Mouse (Mus musculus): ENCODE measurements around the gene Tmem117. TPM values are rescaled to one million over a fixed set of nuclear protein-coding genes. Genes with fewer than 3 reads are reported as not detected.

The Tmem117 gene
- polyA plus RNA-seq, 1 experiment from 2014 or later: 4.6 TPM

GRCm38 (mm10) chr15:95044011-95044410 lies 415.0 kb downstream of the Tmem117 start:
- 86% methylated on average over 8 of the region's 8 CpGs for WGBS
- H3K4me3 ChIP-seq (replicated peaks; ENCODE audit: low read length): no peak overlapping the region
- H3K36me3 ChIP-seq (ENCODE audit: control insufficient read depth, insufficient read depth, low read length): no peaks in the 10 kb centered on the region
- H3K9ac ChIP-seq (ENCODE audit: low read length): no peak overlapping the region
- ATAC-seq (ENCODE audit: insufficient read depth, low FRiP score): no peak
- H3K27me3 ChIP-seq (ENCODE audit: control insufficient read depth, insufficient read depth, low read length): no peaks in the 10 kb centered on the region
- no peak overlapping the region for H3K4me2 ChIP-seq (ENCODE audit: low read depth, low read length)
- H3K27ac ChIP-seq (ENCODE audit: low read length): no peak overlapping the region
- no peaks in the 10 kb centered on the region for H3K4me1 ChIP-seq (ENCODE audit: control insufficient read depth, insufficient read depth, low read length)
- H3K9me3 ChIP-seq (replicated peaks; ENCODE audit: control insufficient read depth, low read length): no peaks in the 10 kb centered on the region

DNA sequence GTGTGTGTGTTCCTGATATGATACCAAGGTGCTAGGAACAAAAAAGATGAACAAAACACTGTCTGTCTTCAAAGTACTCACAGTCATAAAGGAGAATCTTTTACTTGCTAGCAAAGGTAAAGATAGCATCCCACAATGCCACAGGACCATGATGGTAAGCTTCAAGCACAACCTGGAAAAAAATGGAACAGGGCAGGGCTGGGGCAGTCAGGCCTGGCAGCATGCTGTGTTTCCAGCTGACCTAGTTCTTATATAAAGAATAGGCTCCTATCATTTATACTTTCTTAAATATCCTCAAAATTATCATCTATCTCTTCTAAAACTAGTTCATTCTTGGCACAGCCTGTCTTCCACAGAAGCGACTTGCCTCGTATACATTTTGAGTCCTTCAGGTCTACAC lies 418.5 kb downstream of the Tmem117 start:
- Histone ChIP-seq H3K27ac (ENCODE audit: low read length) (no peak overlapping the region), H3K27me3 (ENCODE audit: control insufficient read depth, insufficient read depth, low read length) (no peaks in the 10 kb centered on the region), H3K9ac (ENCODE audit: low read length) (no peak overlapping the region), H3K4me2 (ENCODE audit: low read depth, low read length) (no peak overlapping the region), H3K36me3 (ENCODE audit: control insufficient read depth, insufficient read depth, low read length) (no peaks in the 10 kb centered on the region), H3K9me3 (replicated peaks; ENCODE audit: control insufficient read depth, low read length) (no peaks in the 10 kb centered on the region), H3K4me3 (replicated peaks; ENCODE audit: low read length) (no peak overlapping the region), H3K4me1 (ENCODE audit: control insufficient read depth, insufficient read depth, low read length) (no peaks in the 10 kb centered on the region)
- ATAC-seq (ENCODE audit: insufficient read depth, low FRiP score): no peak
- WGBS: 72% methylated on average over 2 of the region's 2 CpGs

DNA sequence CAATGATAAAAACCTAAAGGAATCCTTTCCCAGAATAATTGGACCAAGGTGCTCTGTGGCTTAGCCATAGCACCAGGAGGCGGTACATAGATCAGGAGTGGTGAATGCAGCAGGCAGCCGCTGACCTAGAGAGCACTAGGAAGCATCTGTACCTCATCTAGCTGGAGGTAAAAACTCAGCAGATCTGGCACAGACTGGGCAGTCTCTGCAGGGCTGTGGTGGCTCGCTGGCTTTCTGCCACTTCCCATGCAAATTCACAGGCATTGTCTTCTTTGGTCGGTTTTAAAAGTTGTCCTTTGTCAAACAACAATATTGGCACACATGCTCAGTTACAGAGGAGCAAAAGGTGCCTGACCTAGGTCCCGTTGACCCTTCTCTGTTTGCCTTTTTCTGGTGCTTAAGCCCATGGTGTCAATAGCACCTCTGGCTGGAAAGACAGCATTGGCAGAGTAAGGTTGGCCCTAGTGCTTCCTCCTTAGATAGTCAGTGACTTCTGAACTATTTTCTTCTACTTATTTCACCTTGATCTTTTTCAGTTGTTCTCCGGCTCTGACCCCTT lies 420.2 kb downstream of the Tmem117 start:
- no peak overlapping the region for H3K4me3 ChIP-seq (replicated peaks; ENCODE audit: low read length)
- ATAC-seq (ENCODE audit: insufficient read depth, low FRiP score): no peak
- WGBS: 60% methylated on average over 6 of the region's 6 CpGs
- no peak overlapping the region for H3K4me2 ChIP-seq (ENCODE audit: low read depth, low read length)
- H3K27ac ChIP-seq (ENCODE audit: low read length): no peak overlapping the region
- H3K36me3 ChIP-seq (ENCODE audit: control insufficient read depth, insufficient read depth, low read length): no peaks in the 10 kb centered on the region
- no peaks in the 10 kb centered on the region for H3K4me1 ChIP-seq (ENCODE audit: control insufficient read depth, insufficient read depth, low read length)
- no peak overlapping the region for H3K9ac ChIP-seq (ENCODE audit: low read length)
- no peaks in the 10 kb centered on the region for H3K27me3 ChIP-seq (ENCODE audit: control insufficient read depth, insufficient read depth, low read length)
- H3K9me3 ChIP-seq (replicated peaks; ENCODE audit: control insufficient read depth, low read length): no peaks in the 10 kb centered on the region

DNA sequence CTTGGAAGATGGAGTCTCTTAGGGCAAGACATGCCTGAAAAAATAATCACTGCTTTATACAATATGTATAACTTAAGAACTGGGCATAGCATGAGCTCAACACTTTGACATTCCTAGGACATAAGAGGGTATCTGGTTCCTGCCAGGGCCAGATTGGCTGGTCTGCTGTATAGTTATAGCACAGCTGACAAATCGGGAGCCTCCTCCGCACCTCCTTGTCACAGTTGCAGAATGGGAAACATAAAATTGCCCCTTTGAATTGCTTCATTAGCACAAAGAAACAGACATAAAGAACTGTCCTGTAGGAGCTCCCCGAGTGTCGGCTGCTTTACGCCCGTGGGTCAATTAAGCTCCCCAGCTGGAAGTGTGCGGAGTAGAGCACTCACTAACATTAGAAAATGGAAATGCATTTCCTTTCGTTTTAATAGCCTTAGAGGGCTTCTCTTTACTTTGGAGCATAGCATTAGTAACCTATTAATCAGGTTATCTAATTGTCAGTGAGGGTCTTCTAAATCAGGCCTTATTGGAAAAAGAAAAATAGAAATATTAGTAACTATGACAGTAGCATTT lies 426.1 kb downstream of the Tmem117 start:
- Histone ChIP-seq H3K9ac (ENCODE audit: low read length) (no peak overlapping the region), H3K4me3 (replicated peaks; ENCODE audit: low read length) (no peak overlapping the region), H3K9me3 (replicated peaks; ENCODE audit: control insufficient read depth, low read length) (no peaks in the 10 kb centered on the region), H3K36me3 (ENCODE audit: control insufficient read depth, insufficient read depth, low read length) (no peaks in the 10 kb centered on the region), H3K4me2 (ENCODE audit: low read depth, low read length) (no peak overlapping the region), H3K27ac (ENCODE audit: low read length) (no peak overlapping the region), H3K4me1 (ENCODE audit: control insufficient read depth, insufficient read depth, low read length) (no peaks in the 10 kb centered on the region), H3K27me3 (ENCODE audit: control insufficient read depth, insufficient read depth, low read length) (no peaks in the 10 kb centered on the region)
- WGBS: 74% methylated on average over 8 of the region's 8 CpGs
- no peak for ATAC-seq (ENCODE audit: insufficient read depth, low FRiP score)

DNA sequence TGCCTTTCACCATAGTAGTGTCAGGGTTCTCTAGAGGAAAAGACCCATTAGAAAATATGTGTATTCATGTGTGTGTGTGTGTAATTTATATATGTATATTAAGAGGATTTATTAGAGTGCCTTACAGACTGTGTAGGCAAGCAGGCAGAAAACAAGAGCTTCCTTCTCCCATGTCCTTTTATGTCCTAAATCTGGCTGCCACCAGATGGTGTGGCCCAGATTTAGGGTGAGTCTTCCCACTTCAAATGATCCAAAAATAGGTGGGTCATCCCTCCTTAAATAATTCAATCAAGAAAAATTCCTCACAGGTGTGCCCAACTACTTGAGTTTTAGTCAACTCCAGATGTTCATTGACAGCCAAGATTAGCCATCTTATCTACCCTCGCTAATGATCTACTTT lies 439.0 kb downstream of the Tmem117 start:
- no peak for ATAC-seq (ENCODE audit: insufficient read depth, low FRiP score)
- 80% methylated on average over 1 of the region's 1 CpGs for WGBS

DNA sequence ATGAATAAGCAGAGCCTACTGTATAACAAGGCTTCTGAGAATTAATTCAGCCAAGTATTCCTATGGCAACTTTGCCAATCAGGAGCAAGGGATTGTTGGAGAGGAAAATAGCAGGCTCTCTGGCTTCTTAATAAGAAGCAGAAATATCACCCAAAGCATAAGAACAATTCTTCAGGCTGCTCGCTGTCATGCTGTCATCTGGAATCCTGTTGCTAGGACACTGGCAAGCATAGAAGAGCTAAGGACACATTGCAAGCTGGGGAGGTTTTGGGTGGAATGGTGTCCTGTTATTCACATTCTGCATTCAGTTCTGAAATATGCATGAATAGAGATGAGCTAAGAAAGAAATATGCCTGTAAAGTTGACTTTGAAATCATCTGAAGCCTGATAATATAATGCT lies 439.8 kb downstream of the Tmem117 start:
- H3K27ac ChIP-seq (ENCODE audit: low read length): no peak overlapping the region
- no peak overlapping the region for H3K4me3 ChIP-seq (replicated peaks; ENCODE audit: low read length)
- no peak overlapping the region for H3K4me2 ChIP-seq (ENCODE audit: low read depth, low read length)
- ATAC-seq (ENCODE audit: insufficient read depth, low FRiP score): no peak
- 82% methylated on average over 1 of the region's 1 CpGs for WGBS
- H3K4me1 ChIP-seq (ENCODE audit: control insufficient read depth, insufficient read depth, low read length): no peaks in the 10 kb centered on the region
- no peak overlapping the region for H3K9ac ChIP-seq (ENCODE audit: low read length)
- H3K36me3 ChIP-seq (ENCODE audit: control insufficient read depth, insufficient read depth, low read length): no peaks in the 10 kb centered on the region
- H3K27me3 ChIP-seq (ENCODE audit: control insufficient read depth, insufficient read depth, low read length): no peaks in the 10 kb centered on the region
- H3K9me3 ChIP-seq (replicated peaks; ENCODE audit: control insufficient read depth, low read length): no peaks in the 10 kb centered on the region

More for the DNA sequence above, 439.0 kb downstream of the Tmem117 start:
- Histone ChIP-seq H3K27ac (ENCODE audit: low read length) (no peak overlapping the region), H3K36me3 (ENCODE audit: control insufficient read depth, insufficient read depth, low read length) (no peaks in the 10 kb centered on the region), H3K9me3 (replicated peaks; ENCODE audit: control insufficient read depth, low read length) (no peaks in the 10 kb centered on the region), H3K4me3 (replicated peaks; ENCODE audit: low read length) (no peak overlapping the region), H3K4me2 (ENCODE audit: low read depth, low read length) (no peak overlapping the region), H3K9ac (ENCODE audit: low read length) (no peak overlapping the region), H3K27me3 (ENCODE audit: control insufficient read depth, insufficient read depth, low read length) (no peaks in the 10 kb centered on the region), H3K4me1 (ENCODE audit: control insufficient read depth, insufficient read depth, low read length) (no peaks in the 10 kb centered on the region)

- Histone ChIP-seq H3K4me3 (replicated peaks; ENCODE audit: low read length) (no peak overlapping the region), H3K36me3 (ENCODE audit: control insufficient read depth, insufficient read depth, low read length) (no peaks in the 10 kb centered on the region), H3K27me3 (ENCODE audit: control insufficient read depth, insufficient read depth, low read length) (no peaks in the 10 kb centered on the region), H3K4me1 (ENCODE audit: control insufficient read depth, insufficient read depth, low read length) (no peaks in the 10 kb centered on the region), H3K9ac (ENCODE audit: low read length) (no peak overlapping the region), H3K4me2 (ENCODE audit: low read depth, low read length) (no peak overlapping the region), H3K9me3 (replicated peaks; ENCODE audit: control insufficient read depth, low read length) (no peaks in the 10 kb centered on the region), H3K27ac (ENCODE audit: low read length) (no peak overlapping the region)
- ATAC-seq (ENCODE audit: insufficient read depth, low FRiP score): no peak
- WGBS: 86% methylated on average over 7 of the region's 7 CpGs
Measured at GRCm38 (mm10) chr15:95070881-95071280, 441.8 kb downstream of the Tmem117 start.

GRCm38 (mm10) chr15:95075356-95075755 lies 446.3 kb downstream of the Tmem117 start:
- WGBS: 82% methylated on average over 12 of the region's 12 CpGs

DNA sequence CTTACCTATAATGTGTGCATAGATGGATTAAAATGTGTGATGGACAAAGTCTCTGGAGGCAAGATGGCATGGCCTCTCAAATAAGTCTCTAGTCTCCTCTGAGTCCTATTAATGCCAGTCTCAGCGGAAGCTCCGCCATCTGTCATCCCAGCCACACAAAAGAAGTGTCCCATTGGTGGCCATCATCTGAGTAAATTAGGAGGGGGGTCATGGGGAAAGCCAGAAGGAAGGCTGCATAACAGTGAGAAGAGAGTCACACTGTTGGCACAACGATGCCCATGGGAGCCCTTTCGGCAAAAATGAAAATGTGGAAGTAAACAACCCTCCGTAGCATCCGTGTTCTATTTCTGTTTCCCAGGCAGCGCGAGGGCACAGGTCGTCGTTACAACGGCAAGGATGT lies 452.6 kb downstream of the Tmem117 start:
- WGBS: 91% methylated on average over 11 of the region's 11 CpGs
- Histone ChIP-seq H3K27me3 (ENCODE audit: control insufficient read depth, insufficient read depth, low read length) (no peaks in the 10 kb centered on the region), H3K4me1 (ENCODE audit: control insufficient read depth, insufficient read depth, low read length) (no peaks in the 10 kb centered on the region), H3K9ac (ENCODE audit: low read length) (no peak overlapping the region), H3K36me3 (ENCODE audit: control insufficient read depth, insufficient read depth, low read length) (no peaks in the 10 kb centered on the region), H3K4me3 (replicated peaks; ENCODE audit: low read length) (no peak overlapping the region), H3K4me2 (ENCODE audit: low read depth, low read length) (no peak overlapping the region), H3K9me3 (replicated peaks; ENCODE audit: control insufficient read depth, low read length) (no peaks in the 10 kb centered on the region), H3K27ac (ENCODE audit: low read length) (no peak overlapping the region)
- ATAC-seq (ENCODE audit: insufficient read depth, low FRiP score): no peak

More at GRCm38 (mm10) chr15:95075356-95075755, 446.3 kb downstream of the Tmem117 start:
- no peak overlapping the region for H3K9ac ChIP-seq (ENCODE audit: low read length)
- no peaks in the 10 kb centered on the region for H3K36me3 ChIP-seq (ENCODE audit: control insufficient read depth, insufficient read depth, low read length)
- no peaks in the 10 kb centered on the region for H3K4me1 ChIP-seq (ENCODE audit: control insufficient read depth, insufficient read depth, low read length)
- no peak for ATAC-seq (ENCODE audit: insufficient read depth, low FRiP score)
- no peak overlapping the region for H3K4me2 ChIP-seq (ENCODE audit: low read depth, low read length)
- H3K9me3 ChIP-seq (replicated peaks; ENCODE audit: control insufficient read depth, low read length): no peaks in the 10 kb centered on the region
- no peak overlapping the region for H3K27ac ChIP-seq (ENCODE audit: low read length)
- no peaks in the 10 kb centered on the region for H3K27me3 ChIP-seq (ENCODE audit: control insufficient read depth, insufficient read depth, low read length)
- H3K4me3 ChIP-seq (replicated peaks; ENCODE audit: low read length): no peak overlapping the region

Measured in stomach, embryonic 16.5 days (tissue).